Mouse (Mus musculus): ENCODE measurements around the gene Pcdh9. TPM values are rescaled to one million over a fixed set of nuclear protein-coding genes. Genes with fewer than 3 reads are reported as not detected.

Pcdh9 gene
- total RNA-seq, 2 experiments from 2014 or later, result 1.3 to 1.5 TPM

DNA sequence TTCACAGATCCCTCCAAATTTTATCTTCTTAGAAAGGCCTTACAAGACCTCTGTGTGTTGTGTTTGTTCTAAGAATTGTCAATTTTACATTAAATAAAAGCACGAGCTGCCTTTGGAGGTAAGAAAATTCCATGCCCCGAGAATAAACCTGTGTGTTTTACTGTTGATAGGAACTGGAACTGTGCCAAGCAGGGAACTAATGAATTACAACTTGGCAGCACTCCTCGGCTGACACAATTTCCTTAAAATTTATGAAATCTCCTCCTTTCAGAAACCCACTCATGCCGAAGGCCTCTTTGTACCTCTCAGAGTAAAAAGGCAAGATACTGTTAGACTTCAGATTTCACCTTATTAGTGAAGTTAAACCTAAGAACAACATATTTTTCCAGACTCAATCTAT, 72.9 kb downstream of the Pcdh9 start:
- DNase-seq (ENCODE audit: low spot score in 2 of 2), result no peak

DNA sequence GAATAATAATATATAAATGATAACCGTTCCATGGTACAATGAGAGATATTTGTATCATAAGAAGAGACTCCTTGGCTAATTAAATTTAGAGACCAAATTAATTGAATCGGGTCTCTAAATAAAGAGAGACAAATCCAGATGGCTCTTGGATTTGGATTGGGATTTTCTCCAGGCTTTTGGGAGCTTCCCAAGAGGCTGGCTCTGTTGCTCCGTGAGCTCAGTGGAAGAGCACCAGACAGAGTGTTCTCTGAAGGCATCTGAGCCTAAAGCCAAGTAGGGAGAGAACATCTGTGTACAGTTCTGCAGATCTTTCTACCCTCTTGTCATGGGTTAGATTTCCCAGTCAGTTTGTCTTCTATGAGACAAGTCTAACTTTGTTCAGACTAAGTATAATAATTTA, 95.9 kb downstream of the Pcdh9 start:
- no peak for DNase-seq (ENCODE audit: low spot score in 2 of 2)

DNA sequence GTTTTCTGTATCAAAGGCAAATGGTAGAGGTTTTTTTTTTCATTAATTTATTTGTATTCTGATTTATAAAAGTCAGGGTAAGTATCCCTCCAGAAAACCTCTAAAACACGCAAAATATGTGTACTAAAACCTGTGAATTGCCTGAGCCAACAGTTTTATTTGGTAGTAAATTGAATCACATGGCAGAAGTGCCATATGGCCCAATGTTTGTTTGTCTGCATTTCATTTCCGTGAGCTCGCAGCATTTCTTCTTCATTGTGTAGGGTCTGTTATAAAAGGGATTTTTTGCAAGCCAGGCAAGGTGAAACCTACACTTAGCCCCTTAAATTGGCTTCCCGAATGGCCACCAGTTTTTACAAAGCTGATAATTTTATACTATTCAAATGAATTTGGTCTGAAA, 104.2 kb downstream of the Pcdh9 start:
- no peak for DNase-seq (ENCODE audit: low spot score in 2 of 2)

DNA sequence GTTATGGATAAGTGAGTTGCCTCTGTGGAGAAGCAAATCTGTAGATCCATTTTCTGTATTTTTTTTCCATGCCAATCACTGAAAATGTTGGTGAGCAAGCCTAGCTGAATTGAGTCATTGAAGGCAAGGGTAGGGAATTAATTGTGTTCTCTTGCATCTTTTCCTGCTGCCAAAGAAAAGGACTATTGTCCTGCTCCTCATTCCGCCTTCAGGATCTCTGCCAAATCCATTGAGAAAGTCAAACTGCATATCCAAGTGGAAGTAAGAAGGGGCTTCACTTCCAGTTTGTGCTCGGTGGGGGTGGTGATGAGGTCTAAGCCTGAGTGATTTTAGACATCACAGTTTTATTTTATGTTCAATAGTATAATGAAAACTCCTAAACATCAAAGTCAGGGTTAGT, 105.4 kb downstream of the Pcdh9 start:
- no peak for DNase-seq (ENCODE audit: low spot score in 2 of 2)

DNA sequence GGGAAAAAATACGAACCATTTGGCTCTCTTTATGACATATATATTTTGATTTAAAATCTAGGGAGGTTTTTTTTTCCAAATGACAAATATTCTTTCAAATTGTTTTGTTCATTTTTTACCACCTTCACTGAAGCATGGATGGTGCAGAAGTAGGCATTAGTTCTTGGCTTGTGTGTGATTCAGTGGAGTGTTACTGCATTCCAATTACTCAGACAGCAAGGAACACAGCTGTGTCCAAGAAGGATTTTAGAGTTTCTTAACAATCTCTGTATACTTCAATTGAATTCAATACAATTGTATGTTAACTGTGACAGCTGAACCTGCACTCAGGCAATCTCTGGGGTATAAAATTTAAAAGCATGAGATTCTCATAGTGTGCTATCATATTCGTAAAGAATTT, 127.6 kb downstream of the Pcdh9 start:
- no peak for DNase-seq (ENCODE audit: low spot score in 2 of 2)

DNA sequence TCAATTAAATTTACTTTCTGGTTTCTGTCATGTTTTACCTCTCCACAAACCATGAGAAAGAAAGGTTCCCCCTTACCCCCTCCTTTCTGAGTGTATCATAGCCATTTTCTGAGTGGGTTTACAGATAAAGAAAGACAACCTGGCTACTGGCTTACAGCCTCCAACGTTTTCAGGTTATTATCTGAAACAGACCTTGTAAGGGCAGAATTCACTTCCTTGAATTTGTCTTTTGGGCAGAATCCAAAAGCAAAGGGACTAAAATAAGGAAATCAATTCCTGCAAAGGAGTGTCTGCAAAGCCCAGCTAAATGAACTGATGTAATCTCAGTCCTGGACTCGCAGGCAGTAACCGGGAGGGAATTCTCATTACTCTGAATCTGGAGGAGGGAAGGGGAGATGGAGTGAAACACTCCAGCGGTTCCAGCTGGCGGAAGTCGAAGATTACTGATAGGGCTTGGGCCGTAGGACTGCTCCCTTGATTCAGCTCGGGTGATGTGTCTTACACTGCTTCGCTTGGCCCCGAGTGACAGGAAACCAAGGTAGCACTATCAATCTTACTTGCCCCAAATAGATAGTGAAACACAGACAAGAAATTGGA, 156.3 kb downstream of the Pcdh9 start:
- no peak for DNase-seq (ENCODE audit: low spot score in 2 of 2)

DNA sequence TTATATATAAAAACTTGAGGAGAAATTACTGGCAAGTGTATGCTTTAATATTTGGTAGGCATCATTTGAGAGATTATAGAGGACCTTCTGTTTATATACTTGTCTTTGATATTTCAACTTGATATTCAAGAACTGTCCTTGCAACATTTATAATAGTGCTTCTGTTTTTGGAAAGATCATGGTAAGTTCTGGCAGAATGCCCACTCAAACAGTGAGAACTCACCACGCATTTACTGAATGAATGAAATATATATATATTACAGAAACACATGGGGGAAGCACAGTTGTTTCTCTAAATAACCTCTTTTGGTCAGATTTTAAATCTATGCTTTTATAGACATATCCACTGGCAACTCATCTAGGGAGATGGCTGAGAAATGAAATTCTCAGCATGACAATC, 164.7 kb downstream of the Pcdh9 start:
- no peak for DNase-seq (ENCODE audit: low spot score in 2 of 2)

DNA sequence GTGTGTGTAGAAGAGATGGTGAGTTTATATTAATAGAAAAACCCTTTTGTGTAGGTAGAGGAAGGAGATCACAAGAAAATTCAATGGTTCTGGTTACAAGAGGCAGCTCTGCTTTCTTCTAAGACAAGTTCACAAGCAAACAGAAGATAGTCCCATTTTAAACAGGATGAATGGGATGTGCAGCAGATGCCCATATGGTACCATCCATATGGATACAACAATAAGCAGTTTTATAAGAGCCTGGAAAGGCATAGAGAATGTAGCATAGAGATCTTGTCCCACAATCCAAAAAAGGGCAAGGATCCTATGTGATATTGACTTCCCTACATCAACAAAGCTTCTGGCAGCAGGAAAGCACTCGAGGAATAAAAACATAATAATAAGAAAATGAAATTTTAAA, 171.3 kb downstream of the Pcdh9 start:
- DNase-seq (ENCODE audit: low spot score in 2 of 2), result no peak

DNA sequence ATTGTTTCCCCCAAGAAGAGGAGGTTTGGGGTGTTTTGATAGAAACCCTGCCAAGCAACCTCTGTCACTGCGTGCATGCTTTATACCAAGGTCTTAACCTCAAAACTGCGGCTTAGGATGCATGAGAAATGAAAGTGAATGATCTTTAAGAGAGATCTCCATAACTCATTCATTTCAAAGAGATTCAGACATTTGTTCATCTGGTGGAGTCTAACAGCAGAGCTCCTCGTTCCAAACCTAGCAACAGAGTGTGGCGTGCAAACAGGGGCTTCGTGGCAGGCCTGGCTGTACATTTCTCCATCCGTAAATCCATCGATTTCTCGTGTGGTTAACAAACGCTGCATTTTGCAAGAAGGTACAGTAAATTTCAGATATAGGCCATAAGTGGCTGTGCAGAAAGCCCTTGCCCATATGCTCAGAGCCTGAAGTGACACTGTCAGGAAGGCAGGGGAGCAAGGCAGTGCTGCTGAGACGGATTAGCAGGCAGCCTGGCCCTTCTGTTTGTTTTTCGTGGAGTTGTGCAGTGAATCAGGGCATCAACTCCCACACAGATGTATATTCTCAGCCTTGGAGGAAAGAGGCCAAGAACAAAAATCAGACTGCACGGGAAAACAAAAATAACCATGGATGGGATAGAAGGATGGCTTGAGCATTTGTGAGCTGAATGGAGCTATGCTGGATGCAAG, 177.1 kb downstream of the Pcdh9 start:
- DNase-seq (ENCODE audit: low spot score in 2 of 2), result no peak

DNA sequence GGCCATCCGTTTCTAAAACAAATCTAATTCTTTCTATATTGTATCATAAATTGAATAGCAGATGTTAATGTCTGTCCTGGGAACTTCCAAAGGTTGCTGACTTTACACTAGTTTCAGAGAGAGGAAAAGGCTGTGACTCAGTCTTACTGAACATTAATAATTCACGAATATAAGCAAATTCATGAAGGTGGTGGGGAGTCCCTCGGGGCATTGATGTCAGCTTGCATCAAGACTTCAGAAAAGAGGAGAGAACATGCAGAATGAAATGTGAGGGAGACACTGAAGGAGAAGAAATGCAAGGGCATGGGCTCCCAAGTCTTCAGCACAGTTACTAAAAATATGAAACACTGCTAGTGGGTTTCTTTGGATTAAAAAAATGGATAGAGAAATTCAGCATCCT, 181.8 kb downstream of the Pcdh9 start:
- DNase-seq (ENCODE audit: low spot score in 2 of 2), result no peak

DNA sequence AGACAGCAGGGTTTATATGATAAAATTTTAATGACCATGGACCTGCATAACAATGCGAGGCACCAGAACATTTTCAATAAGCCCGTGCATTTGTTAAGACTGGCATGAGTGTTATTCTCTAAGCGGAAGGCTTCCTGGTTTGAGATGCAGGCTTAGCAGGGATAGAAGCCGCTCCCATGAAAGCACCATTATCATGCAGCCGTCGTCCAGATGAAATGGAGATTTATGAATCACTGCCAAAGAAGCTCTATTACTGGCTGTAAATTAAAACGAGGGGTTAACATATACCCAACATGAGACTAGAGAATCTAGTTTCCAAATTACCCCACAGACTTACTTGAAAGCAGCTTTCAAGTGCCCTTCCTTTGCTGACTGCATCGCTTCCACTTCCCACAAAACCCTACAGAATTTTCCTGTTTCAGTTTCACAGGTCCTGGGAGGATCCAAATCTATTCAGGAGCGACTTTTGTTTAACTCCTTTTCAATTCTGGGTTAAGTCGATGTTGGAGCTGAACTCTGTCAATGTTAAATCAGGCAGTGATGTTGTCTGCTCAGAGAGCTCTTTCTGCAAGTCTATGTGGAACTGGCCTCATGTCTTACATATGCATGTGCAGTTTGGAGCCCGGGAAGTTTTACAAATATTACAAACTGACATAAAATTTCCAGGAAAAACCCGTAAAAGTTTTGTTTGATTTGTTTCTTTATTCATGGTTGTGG, 188.9 kb downstream of the Pcdh9 start:
- DNase-seq (ENCODE audit: low spot score in 2 of 2), result no peak

DNA sequence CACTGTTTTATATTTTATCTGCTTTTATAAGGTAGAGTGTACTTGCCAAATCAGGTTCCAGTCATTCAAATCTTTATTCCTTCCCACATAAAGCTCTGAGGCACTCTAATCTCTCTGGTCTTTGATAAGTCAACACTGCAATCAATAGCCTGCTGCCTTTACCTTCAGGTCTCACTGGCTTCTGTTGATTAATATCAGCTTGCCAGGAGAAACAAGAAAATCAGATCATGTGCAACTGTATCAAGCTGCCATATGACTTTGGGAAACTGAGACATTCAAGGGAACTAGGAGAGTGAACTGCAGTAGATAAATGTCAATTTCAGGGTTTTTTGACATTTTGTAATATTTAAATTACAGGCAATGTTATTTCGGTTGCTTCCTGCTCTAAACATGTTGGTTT, 189.6 kb downstream of the Pcdh9 start:
- no peak for DNase-seq (ENCODE audit: low spot score in 2 of 2)

DNA sequence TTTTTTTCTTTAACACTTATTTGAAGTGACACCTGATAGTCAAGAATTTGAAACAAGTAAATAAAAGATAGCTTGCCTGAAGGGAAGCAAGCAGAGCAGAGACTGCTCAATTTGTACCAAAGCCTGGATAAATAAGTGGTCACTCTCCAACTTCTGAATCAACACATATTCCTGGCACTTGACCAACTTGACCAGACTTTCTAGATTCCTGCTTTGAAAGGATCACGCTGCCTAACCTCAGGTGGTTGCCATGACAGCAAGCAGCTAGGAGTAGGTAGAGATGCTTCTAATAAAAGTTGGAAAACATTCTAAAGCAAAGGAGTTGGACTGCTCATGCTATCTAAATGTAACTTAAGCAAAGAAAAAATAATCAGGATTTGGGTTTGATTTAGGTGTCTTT, 205.8 kb downstream of the Pcdh9 start:
- no peak for DNase-seq (ENCODE audit: low spot score in 2 of 2)

DNA sequence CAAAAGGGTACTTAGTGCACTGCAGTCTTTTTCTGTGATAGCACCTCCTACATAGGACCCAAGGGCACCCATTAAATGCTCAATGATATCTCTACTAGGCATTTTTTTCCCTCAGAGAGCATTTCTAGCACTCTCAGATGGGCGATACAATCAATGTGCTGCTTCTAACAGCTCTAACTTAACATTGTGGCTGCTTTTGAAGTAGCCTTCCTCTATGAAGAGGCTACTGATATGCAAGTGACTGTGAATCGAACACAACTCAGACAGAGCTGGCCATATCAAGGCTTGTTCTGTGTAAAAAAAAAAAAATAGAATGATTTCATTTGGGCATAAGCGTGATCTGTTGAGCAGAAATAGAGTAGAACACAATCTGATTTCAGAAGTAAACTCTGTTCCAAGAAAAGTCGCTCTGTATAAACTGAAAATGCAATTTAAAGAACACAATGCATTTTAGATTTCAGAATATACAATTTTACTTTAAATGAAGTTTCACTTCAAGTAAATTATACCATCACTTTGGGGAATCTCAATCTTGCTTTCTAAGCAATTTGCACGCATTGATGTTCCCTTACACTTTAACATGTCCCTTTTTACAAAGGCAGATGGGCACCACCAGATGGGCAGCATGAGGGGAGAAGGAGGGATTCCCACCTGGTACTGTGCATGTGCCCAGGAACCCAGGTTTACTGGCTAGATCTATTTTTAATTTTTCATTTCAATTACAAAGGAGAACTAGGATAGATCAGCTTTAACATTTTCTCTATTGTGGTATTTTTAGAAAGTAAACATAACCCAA, 215.0 kb downstream of the Pcdh9 start:
- no peak for DNase-seq (ENCODE audit: low spot score in 2 of 2)

DNA sequence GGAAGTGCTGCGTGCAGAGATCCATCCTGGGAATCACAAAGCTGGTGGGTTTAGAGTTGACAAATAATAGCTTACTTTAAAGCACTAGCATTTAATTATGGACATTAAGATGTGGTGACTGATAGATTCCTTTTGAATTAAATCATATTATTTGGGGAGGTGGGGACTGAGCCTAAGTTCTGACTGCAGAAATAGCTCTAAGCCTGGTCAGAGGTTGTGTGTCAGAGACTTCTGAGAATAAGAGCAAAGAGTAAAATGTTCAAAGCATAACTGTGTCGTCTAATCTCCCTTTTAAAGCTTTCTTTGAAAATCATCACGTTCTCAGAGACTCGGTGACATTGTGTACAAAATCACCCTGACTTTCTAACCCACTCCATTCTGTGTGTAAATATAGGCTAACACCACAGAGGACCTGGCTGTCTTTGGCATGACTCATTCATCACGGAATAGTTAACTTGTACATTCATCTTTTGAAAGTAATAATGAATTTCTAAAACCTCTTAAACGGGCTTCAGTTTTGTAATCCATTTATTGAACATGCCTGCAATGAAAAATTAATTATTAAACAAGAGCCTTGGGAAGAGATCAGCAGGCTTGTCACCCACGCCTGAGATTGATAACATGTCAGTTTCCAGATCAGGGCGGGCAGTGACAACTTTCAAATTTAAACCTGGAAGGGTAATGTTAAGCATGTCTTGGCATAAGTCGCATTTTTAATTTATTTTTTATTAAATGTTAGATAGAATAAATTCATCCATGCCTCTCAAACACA, 236.3 kb downstream of the Pcdh9 start:
- no peak for DNase-seq (ENCODE audit: low spot score in 2 of 2)

DNA sequence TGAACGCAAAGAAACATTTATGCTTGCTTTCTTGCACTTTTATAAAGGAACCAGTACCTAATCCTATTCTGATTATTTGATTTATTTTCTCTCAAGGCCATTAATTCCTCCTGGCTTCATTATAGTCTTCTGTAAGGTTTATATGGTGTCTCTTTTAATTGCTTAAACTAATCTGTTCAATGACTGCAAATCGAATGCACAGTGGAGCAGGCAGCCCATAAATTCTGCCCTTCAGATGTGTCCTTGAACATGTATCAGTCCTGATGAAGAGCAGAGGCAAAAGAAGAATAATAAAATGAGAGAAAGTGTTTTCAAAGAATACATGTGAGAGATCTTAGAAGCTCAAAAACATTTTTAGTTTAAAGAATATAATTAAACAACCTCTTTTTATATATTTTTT, 263.2 kb downstream of the Pcdh9 start:
- no peak for DNase-seq (ENCODE audit: low spot score in 2 of 2)

DNA sequence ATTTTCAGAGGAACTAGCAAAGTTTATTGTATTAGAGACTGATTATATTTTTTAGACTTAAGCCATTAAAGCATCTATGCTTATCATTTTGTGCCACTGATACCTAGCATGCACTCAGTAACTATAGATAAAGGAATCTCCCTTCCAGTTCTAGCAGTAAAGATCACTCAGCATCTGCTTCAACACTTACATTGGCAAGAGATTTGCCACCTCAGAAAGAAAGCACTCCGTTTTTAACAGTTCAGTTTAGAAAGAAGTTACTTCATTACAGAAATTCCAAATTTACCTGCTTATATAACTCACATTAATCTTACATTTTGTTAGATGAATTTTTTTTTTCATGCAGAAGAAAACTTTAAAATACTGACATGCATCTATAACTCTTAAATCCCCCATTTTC, 266.3 kb downstream of the Pcdh9 start:
- DNase-seq (ENCODE audit: low spot score in 2 of 2), result no peak

DNA sequence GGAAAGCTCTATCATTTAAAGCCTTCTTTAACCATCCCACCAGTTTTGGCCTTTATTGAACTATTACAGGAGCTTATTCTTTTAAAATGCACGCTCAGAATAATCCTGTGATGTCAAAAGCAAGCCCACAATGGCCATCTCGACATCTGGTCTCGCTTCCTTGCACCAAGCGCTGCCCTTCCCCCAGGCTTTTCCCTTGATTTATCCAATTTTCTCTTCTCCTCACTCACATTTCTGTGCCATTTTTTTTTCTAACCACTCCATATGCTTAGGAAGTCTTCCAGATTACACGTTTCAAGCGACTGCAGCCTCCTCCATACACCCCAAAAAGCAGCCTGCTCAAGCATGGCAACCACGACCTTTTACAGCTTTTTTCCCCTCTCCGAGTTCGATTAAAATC, 269.3 kb downstream of the Pcdh9 start:
- DNase-seq (ENCODE audit: low spot score in 2 of 2), result no peak

DNA sequence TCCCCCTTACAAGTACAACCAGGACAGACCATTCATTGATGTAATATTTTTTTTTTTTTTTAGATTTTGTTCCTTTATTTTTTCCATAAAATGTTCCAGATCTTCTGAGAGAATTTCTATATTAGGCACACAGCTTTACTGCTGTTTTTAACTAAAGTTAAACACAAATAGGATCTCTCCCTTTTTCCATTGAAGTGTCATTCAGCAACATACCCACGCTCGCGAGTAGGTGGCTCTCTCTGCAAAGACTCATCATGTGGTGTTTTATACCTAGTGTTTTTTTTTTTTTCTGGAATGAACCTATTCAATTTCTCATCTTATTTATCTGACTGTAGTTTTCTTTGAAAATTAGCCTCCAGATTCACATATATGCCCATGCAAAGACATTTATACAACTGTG, 282.9 kb downstream of the Pcdh9 start:
- no peak for DNase-seq (ENCODE audit: low spot score in 2 of 2)

DNA sequence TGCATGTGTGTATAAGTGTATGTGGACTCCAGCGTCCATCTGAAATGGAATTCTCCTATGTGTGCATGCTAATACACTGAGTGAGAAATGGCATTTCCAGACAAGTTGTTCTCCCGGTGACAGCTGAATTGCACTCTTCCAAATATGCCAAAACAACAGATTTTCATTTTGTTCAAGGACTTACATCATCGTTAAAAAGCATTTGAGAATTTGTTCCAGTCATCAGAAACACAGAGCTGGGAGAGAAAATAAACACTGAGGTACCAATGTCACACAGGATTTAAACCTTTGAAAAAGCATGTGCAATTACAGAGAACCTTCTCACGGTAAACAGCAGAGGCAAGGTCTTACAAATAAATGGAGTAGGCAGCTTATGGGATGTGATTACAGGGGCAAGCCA, 290.5 kb downstream of the Pcdh9 start:
- DNase-seq (ENCODE audit: low spot score in 2 of 2), result no peak

DNA sequence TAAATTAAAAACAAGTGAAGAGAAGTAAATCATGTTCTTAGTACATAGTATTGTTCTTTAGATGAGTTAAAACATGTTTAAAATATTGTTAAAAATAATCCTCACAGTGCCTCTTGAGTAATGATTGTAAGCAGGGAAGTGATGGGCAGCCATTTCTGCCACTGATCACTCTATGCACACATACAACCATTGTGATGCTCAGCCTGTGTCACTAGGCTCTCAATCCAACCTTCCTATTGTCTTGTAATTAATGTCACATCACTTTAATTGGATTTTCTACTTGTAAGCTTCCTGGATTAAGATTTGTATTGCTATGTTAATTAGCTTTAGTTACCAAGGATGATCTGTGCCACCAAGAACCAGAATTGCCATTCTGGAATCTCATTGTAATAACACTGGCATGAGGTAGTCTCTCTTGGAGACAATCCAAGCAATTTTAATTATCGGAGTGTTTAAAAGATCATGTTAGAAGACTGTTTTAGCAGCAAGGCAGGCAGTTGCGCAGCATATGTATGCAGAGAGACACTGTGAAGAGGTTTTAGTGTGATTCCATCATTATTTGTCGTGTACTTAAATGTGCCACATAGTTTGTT, 305.0 kb downstream of the Pcdh9 start:
- DNase-seq (ENCODE audit: low spot score in 2 of 2), result no peak

Measured in adrenal gland, adult 18-20 months (tissue).